Mouse (Mus musculus) testis, postnatal 14 days (tissue): ENCODE measurements around the gene Aspm.

Experiments used
- DNase-seq: peaks from one replicate; pipeline ENCODE4 v3.0.0; 2021; ENCODE audit warnings: low spot score

Aspm gene

GRCm38 (mm10) chr1:139501258-139501752 is 46.7 kb downstream of the Aspm start, which contains the start of gene F13b:
TSS of gene F13b (plus strand) at chr1:139501702.
- no peak for DNase-seq

- DNase-seq, result no peak
Measured at GRCm38 (mm10) chr1:139514556-139514955, 60.0 kb downstream of the Aspm start.
